Mouse (Mus musculus): ENCODE results near the gene Myh6.
"Not testable (repeated sequence)": the region's sequence is repeated elsewhere in the genome, so short reads cannot be mapped to it uniquely, and the experiment has no call there.

The Myh6 gene

GRCm38 (mm10) chr14:54956533-54956932 is 10.2 kb downstream of the Myh6 start:
- DNase-seq (ENCODE audit: low spot score): no peak

GRCm38 (mm10) chr14:54955481-54955880 is 11.2 kb downstream of the Myh6 start:
- no peak for DNase-seq (ENCODE audit: low spot score)

- DNase-seq (ENCODE audit: low spot score): no peak
These were observed 12.3 kb downstream of the Myh6 start for GRCm38 (mm10) chr14:54954474-54954873.

GRCm38 (mm10) chr14:54953664-54954206 is 13.0 kb downstream of the Myh6 start:
- DNase-seq (ENCODE audit: low spot score): no peak

- DNase-seq (ENCODE audit: low spot score): no peak
These were observed 15.1 kb downstream of the Myh6 start for GRCm38 (mm10) chr14:54951587-54951986.

- no peak for DNase-seq (ENCODE audit: low spot score)
These were observed 16.2 kb downstream of the Myh6 start for GRCm38 (mm10) chr14:54950493-54950892.

- DNase-seq (ENCODE audit: low spot score): no peak
These were observed 17.9 kb downstream of the Myh6 start for GRCm38 (mm10) chr14:54948781-54949180.

- DNase-seq (ENCODE audit: low spot score): not testable (repeated sequence)
These were observed 19.7 kb downstream of the Myh6 start for GRCm38 (mm10) chr14:54947008-54947407.

- no peak for DNase-seq (ENCODE audit: low spot score)
These were observed 20.6 kb downstream of the Myh6 start for GRCm38 (mm10) chr14:54945975-54946704.

- no peak for DNase-seq (ENCODE audit: low spot score)
These were observed 21.8 kb downstream of the Myh6 start for GRCm38 (mm10) chr14:54944939-54945338.

- no peak for DNase-seq (ENCODE audit: low spot score)
These were observed 22.8 kb downstream of the Myh6 start for GRCm38 (mm10) chr14:54943971-54944370.

- no peak for DNase-seq (ENCODE audit: low spot score)
These were observed 24.2 kb downstream of the Myh6 start for GRCm38 (mm10) chr14:54942479-54942878.

GRCm38 (mm10) chr14:54941024-54941978 is 25.4 kb downstream of the Myh6 start:
- no peak for DNase-seq (ENCODE audit: low spot score)

GRCm38 (mm10) chr14:54940176-54940530 is 26.6 kb downstream of the Myh6 start:
- DNase-seq (ENCODE audit: low spot score): no peak

GRCm38 (mm10) chr14:54939434-54940175 is 27.1 kb downstream of the Myh6 start:
- DNase-seq (ENCODE audit: low spot score): peak; percentile 9

- no peak for DNase-seq (ENCODE audit: low spot score)
These were observed 28.1 kb downstream of the Myh6 start for GRCm38 (mm10) chr14:54938431-54939219.

GRCm38 (mm10) chr14:54937361-54938182 is 29.2 kb downstream of the Myh6 start:
- no peak for DNase-seq (ENCODE audit: low spot score)

- DNase-seq (ENCODE audit: low spot score): no peak
These were observed 29.9 kb downstream of the Myh6 start for GRCm38 (mm10) chr14:54936831-54937160.

- no peak for DNase-seq (ENCODE audit: low spot score)
These were observed 30.6 kb downstream of the Myh6 start, which contains the start of gene Cmtm5 for GRCm38 (mm10) chr14:54935904-54936830. Gene Cmtm5 (plus strand): TSS chr14:54936261.
